In genomic region chr6:38795096-38795816, GRCm38 (mm10) we compare ENCODE assay signal across 17 mouse cellular contexts.
A peak's percentile ranks its signal among the peaks of the same experiment; 100 is the strongest.
DNase-seq lines count a peak whose midpoint lies in the region; ATAC-seq and TF ChIP-seq lines count a peak whose summit lies in the region.
"Had no signal": no experiment of that assay in that cellular context is flagged by ENCODE, and none has a peak within 500 bp of the region (broad histone marks: within the 10 kb centered on the region; RNA-seq: fewer than 3 reads in every experiment).

No protein-coding gene starts in this region.

- H3K9me3 ChIP-seq in G1E (replicated peaks): 0 out of 2 replicates have a peak, but pooled peaks cover 1% of the 10 kb centered on the region
- no peaks in the 10 kb centered on the region for H3K9me3 ChIP-seq in megakaryocyte, embryonic 14.5 days
- no peaks in the 10 kb centered on the region for H3K9me3 ChIP-seq in kidney, embryonic 16.5 days (ENCODE audit: low read length)
- H3K9me3 ChIP-seq: embryonic facial prominence, embryonic 15.5 days; heart, embryonic 15.5 days; limb, embryonic 13.5 days; midbrain, embryonic 12.5 days had no signal

- peak overlapping the region; percentile 83 for H3K27ac ChIP-seq in gastrocnemius, adult 2 months
- no peak overlapping the region for H3K27ac ChIP-seq in kidney, embryonic 16.5 days (ENCODE audit: low read length)
- H3K27ac ChIP-seq: embryonic facial prominence, embryonic 15.5 days; heart, embryonic 15.5 days; limb, embryonic 13.5 days; midbrain, embryonic 12.5 days had no signal

- peaks cover 36% of the 10 kb centered on the region for H3K4me1 ChIP-seq in G1E (ENCODE audit: insufficient read depth, low read depth, low read length)
- H3K4me1 ChIP-seq in megakaryocyte, embryonic 14.5 days: peaks cover 93% of the 10 kb centered on the region
- no peaks in the 10 kb centered on the region for H3K4me1 ChIP-seq in kidney, embryonic 16.5 days (ENCODE audit: insufficient read depth, low read length)
- H3K4me1 ChIP-seq: limb, embryonic 13.5 days; midbrain, embryonic 12.5 days had no signal

- no peaks in the 10 kb centered on the region for H3K27me3 ChIP-seq in G1E (ENCODE audit: insufficient read depth, low read length)
- H3K27me3 ChIP-seq in megakaryocyte, embryonic 14.5 days (replicated peaks): no peaks in the 10 kb centered on the region
- H3K27me3 ChIP-seq in kidney, embryonic 16.5 days (ENCODE audit: insufficient read depth, low read length): no peaks in the 10 kb centered on the region
- H3K27me3 ChIP-seq: embryonic facial prominence, embryonic 15.5 days; heart, embryonic 15.5 days; limb, embryonic 13.5 days; midbrain, embryonic 12.5 days had no signal

- H3K4me2 ChIP-seq in kidney, embryonic 16.5 days (replicated peaks; ENCODE audit: low read depth, low read length): no peak overlapping the region
- H3K4me2 ChIP-seq: embryonic facial prominence, embryonic 15.5 days; heart, embryonic 15.5 days; limb, embryonic 13.5 days; midbrain, embryonic 12.5 days had no signal

- 87% methylated on average over 3 of the region's 3 CpGs for WGBS in kidney, embryonic 16.5 days

- peak; percentile 57; the same call in 1 of the 2 replicates for ATAC-seq in G1E (ENCODE audit: extremely low read depth, insufficient number of reproducible peaks, low FRiP score, poor library complexity, severe bottlenecking)
- peak; percentile 56 to 82; a peak in 3 of 4 replicates for ATAC-seq in hematopoietic stem cell, adult 5-6 weeks (replicated peaks in 1 of 2; ENCODE audit: insufficient read depth in 1 of 2, low FRiP score in 2 of 2, low TSS enrichment in 1 of 2, low read depth in 1 of 2, poor library complexity in 2 of 2, severe bottlenecking in 2 of 2)
- no peak for ATAC-seq in kidney, embryonic 16.5 days (ENCODE audit: low FRiP score, low TSS enrichment)
- ATAC-seq: forebrain, embryonic 16.5 days; hindbrain, embryonic 16.5 days had no signal

- intact Hi-C loops in gastrocnemius, adult 2 months (cut with DNase I): loop anchor here (5.0 kb wide), 1 partner anchor 77 kb away; no protein-coding TSS in a partner anchor

- no peak for TF ChIP-seq CTCF in gastrocnemius, adult 2 months (IDR thresholded peaks at IDR 0.05)
- TF ChIP-seq CTCF in G1E (IDR thresholded peaks at IDR 0.05; ENCODE audit: low read depth, low read length): no peak

- no peak overlapping the region for H3K9ac ChIP-seq in kidney, embryonic 16.5 days (replicated peaks; ENCODE audit: low read length)
- H3K9ac ChIP-seq: embryonic facial prominence, embryonic 15.5 days; heart, embryonic 15.5 days; limb, embryonic 13.5 days; midbrain, embryonic 12.5 days had no signal

- no peak overlapping the region for H3K4me3 ChIP-seq in gastrocnemius, adult 2 months
- no peak overlapping the region for H3K4me3 ChIP-seq in G1E (ENCODE audit: low read depth, low read length)
- H3K4me3 ChIP-seq in megakaryocyte, embryonic 14.5 days (replicated peaks): peak overlapping the region; percentile 86
- no peak overlapping the region for H3K4me3 ChIP-seq in kidney, embryonic 16.5 days (ENCODE audit: low read length)
- H3K4me3 ChIP-seq: embryonic facial prominence, embryonic 15.5 days; heart, embryonic 15.5 days; limb, embryonic 13.5 days; midbrain, embryonic 12.5 days had no signal

- peaks cover 29% of the 10 kb centered on the region for H3K36me3 ChIP-seq in G1E (replicated peaks)
- H3K36me3 ChIP-seq in megakaryocyte, embryonic 14.5 days (replicated peaks; ENCODE audit: low read length): peaks cover 86% of the 10 kb centered on the region
- H3K36me3 ChIP-seq in kidney, embryonic 16.5 days (ENCODE audit: insufficient read depth, low read length): peaks cover 5% of the 10 kb centered on the region; the same call in 1 of the 2 replicates
- H3K36me3 ChIP-seq: embryonic facial prominence, embryonic 15.5 days; heart, embryonic 15.5 days had no signal

- DNase-seq in gastrocnemius, adult 2 months: peak; percentile 68
- DNase-seq in gastrocnemius, postnatal 10 days: no peak
- DNase-seq in G1E (ENCODE audit: low spot score): no peak
- DNase-seq in spleen, postnatal 4 days (ENCODE audit: low spot score in 2 of 2): no peak
- DNase-seq in spleen, postnatal 14 days (ENCODE audit: low spot score in 2 of 2): no peak
- DNase-seq: adrenal gland, postnatal 25 days; kidney, adult 8-10 months; lung, postnatal 10 days had no signal
